Mouse (Mus musculus) skeletal muscle tissue, adult 2 months (tissue): ENCODE data around the gene Lingo3.
"Not testable (repeated sequence)": the region's sequence is repeated elsewhere in the genome, so short reads cannot be mapped to it uniquely, and the experiment has no call there.

ENCODE experiments used
- DNase-seq: peaks from one replicate; pipeline ENCODE4 v3.0.0-alpha.2; 2012; ENCODE audit warnings: low read depth, low spot score

The Lingo3 gene

GRCm38 (mm10) chr10:80843087-80843930, 530 bp downstream of the Lingo3 start:
- no peak for DNase-seq

- DNase-seq, result no peak
Measured at GRCm38 (mm10) chr10:80842334-80842733, 1.5 kb downstream of the Lingo3 start.

GRCm38 (mm10) chr10:80841685-80842084, 2.2 kb downstream of the Lingo3 start:
- DNase-seq, result no peak

- no peak for DNase-seq
Measured at GRCm38 (mm10) chr10:80839848-80840247, 4.0 kb downstream of the Lingo3 start.

GRCm38 (mm10) chr10:80838346-80838912, 5.4 kb downstream of the Lingo3 start:
- DNase-seq, result no peak

- peak; percentile 81 for DNase-seq
Measured at GRCm38 (mm10) chr10:80837827-80838226, 6.0 kb downstream of the Lingo3 start.

GRCm38 (mm10) chr10:80836949-80837379, 6.9 kb downstream of the Lingo3 start:
- no peak for DNase-seq

- DNase-seq, result no peak
Measured at GRCm38 (mm10) chr10:80835617-80836016, 8.2 kb downstream of the Lingo3 start.

- DNase-seq, result no peak
Measured at GRCm38 (mm10) chr10:80832818-80833217, 11.0 kb downstream of the Lingo3 start.

GRCm38 (mm10) chr10:80831136-80831535, 12.7 kb downstream of the Lingo3 start:
- DNase-seq, result no peak

GRCm38 (mm10) chr10:80829359-80830278, 14.2 kb downstream of the Lingo3 start:
- DNase-seq, result no peak

GRCm38 (mm10) chr10:80828587-80828986, 15.3 kb downstream of the Lingo3 start:
- DNase-seq, result not testable (repeated sequence)

- DNase-seq, result no peak
Measured at GRCm38 (mm10) chr10:80827870-80828420, 15.9 kb downstream of the Lingo3 start.

- DNase-seq, result no peak
Measured at GRCm38 (mm10) chr10:80827063-80827869, 16.6 kb downstream of the Lingo3 start.

- peak; percentile 100 for DNase-seq
Measured at GRCm38 (mm10) chr10:80826151-80827062, 17.4 kb downstream of the Lingo3 start, which contains the start of gene Oaz1. Oaz1 (plus strand) TSS chr10:80826656.

GRCm38 (mm10) chr10:80824827-80825226, 19.0 kb downstream of the Lingo3 start:
- DNase-seq, result no peak

- no peak for DNase-seq
Measured at GRCm38 (mm10) chr10:80823847-80824643, 19.8 kb downstream of the Lingo3 start.

- no peak for DNase-seq
Measured at GRCm38 (mm10) chr10:80823316-80823715, 20.5 kb downstream of the Lingo3 start.

GRCm38 (mm10) chr10:80822528-80822927, 21.3 kb downstream of the Lingo3 start:
- DNase-seq, result no peak
